Mouse (Mus musculus) testis, adult 2 months (tissue): ENCODE results near the gene Pgpep1. TPM values are rescaled to one million over a fixed set of nuclear protein-coding genes. Genes with fewer than 3 reads are reported as not detected.

Experiments
- H3K27ac ChIP-seq: fragments of 200-500 bp; 2 replicates; pipeline ENCODE4 v1.5.1; 2012; ENCODE audit warnings: low read depth, low read length; ENCODE audit not compliant: control insufficient read depth, insufficient read depth
- H3K27me3 ChIP-seq: fragments of 200-500 bp; 2 replicates; pipeline ENCODE4 v1.6.1; 2012; ENCODE audit warnings: mild to moderate bottlenecking, low read length, moderate library complexity; ENCODE audit not compliant: control insufficient read depth, insufficient read depth
- H3K36me3 ChIP-seq: fragments of 200-500 bp; 2 replicates; pipeline ENCODE4 v1.6.1; 2012; ENCODE audit warnings: mild to moderate bottlenecking, low read length; ENCODE audit not compliant: control insufficient read depth, insufficient read depth
- H3K4me1 ChIP-seq: fragments of 200-500 bp; 2 replicates; pipeline ENCODE4 v1.6.1; 2012; ENCODE audit warnings: low read length; ENCODE audit not compliant: control insufficient read depth, insufficient read depth
- H3K4me3 ChIP-seq: fragments of 200-500 bp; 2 replicates; pipeline ENCODE4 v1.5.1; 2012; ENCODE audit warnings: low read depth, mild to moderate bottlenecking, low read length, moderate library complexity, mixed read lengths; ENCODE audit not compliant: control insufficient read depth
- CTCF ChIP-seq: fragments of 200-500 bp; IDR thresholded peaks from 2 replicates; pipeline ENCODE4 v1.5.1; 2012; ENCODE audit warnings: low read depth, mild to moderate bottlenecking, inconsistent platforms, low read length, moderate library complexity; ENCODE audit not compliant: control insufficient read depth, insufficient read depth, insufficient replicate concordance
- POLR2A ChIP-seq: fragments of 200-500 bp; IDR thresholded peaks from 2 replicates; pipeline ENCODE4 v1.6.1; 2012; ENCODE audit warnings: low read depth, mild to moderate bottlenecking, inconsistent platforms, low read length, moderate library complexity; ENCODE audit not compliant: control insufficient read depth
- polyA plus RNA-seq: library from polyadenylated mRNA; depleted of rRNA; stranded (reverse); fragments of >200 nt; gene quantifications from 2 replicates; pipeline ENCODE4 v1.2.3, GENCODE M21; 2012

The Pgpep1 gene
- polyA plus RNA-seq, 1 experiment = 3.7 TPM

GRCm38 (mm10) chr8:70697366-70698250 is 37.4 kb upstream of the Pgpep1 start:
- Histone ChIP-seq H3K36me3 (no peaks in the 10 kb centered on the region), H3K27ac (peak overlapping the region; percentile 93), H3K4me1 (peaks cover 38% of the 10 kb centered on the region), H3K4me3 (peak overlapping the region; percentile 81), H3K27me3 (no peaks in the 10 kb centered on the region)
- no peak for TF ChIP-seq POLR2A
- TF ChIP-seq CTCF = no peak

GRCm38 (mm10) chr8:70696946-70697345 is 36.8 kb upstream of the Pgpep1 start:
- Histone ChIP-seq H3K4me3 (peak overlapping the region; percentile 81), H3K4me1 (peaks cover 39% of the 10 kb centered on the region), H3K27me3 (no peaks in the 10 kb centered on the region), H3K36me3 (no peaks in the 10 kb centered on the region), H3K27ac (peak overlapping the region; percentile 46)
- TF ChIP-seq CTCF (no peak), POLR2A (no peak)

- TF ChIP-seq CTCF (no peak), POLR2A (peak; percentile 13; the same call in 1 of the 2 replicates)
- H3K4me3 ChIP-seq = peak overlapping the region; percentile 81
- H3K36me3 ChIP-seq = no peaks in the 10 kb centered on the region
- no peaks in the 10 kb centered on the region for H3K27me3 ChIP-seq
- H3K27ac ChIP-seq = peak overlapping the region; percentile 41
- H3K4me1 ChIP-seq = peaks cover 43% of the 10 kb centered on the region
Measured at GRCm38 (mm10) chr8:70696019-70696885, 36.1 kb upstream of the Pgpep1 start.

GRCm38 (mm10) chr8:70695318-70696018 is 35.3 kb upstream of the Pgpep1 start:
- no peaks in the 10 kb centered on the region for H3K36me3 ChIP-seq
- no peak overlapping the region for H3K4me3 ChIP-seq
- peak overlapping the region; percentile 41; the same call in 1 of the 2 replicates for H3K27ac ChIP-seq
- no peaks in the 10 kb centered on the region for H3K27me3 ChIP-seq
- H3K4me1 ChIP-seq = peaks cover 42% of the 10 kb centered on the region
- TF ChIP-seq CTCF = no peak
- no peak for TF ChIP-seq POLR2A

GRCm38 (mm10) chr8:70693636-70694035 is 33.4 kb upstream of the Pgpep1 start:
- Histone ChIP-seq H3K4me3 (no peak overlapping the region), H3K4me1 (peaks cover 39% of the 10 kb centered on the region), H3K36me3 (no peaks in the 10 kb centered on the region), H3K27me3 (no peaks in the 10 kb centered on the region), H3K27ac (no peak overlapping the region)
- TF ChIP-seq CTCF (no peak), POLR2A (no peak)

GRCm38 (mm10) chr8:70691727-70692231 is 31.6 kb upstream of the Pgpep1 start:
- TF ChIP-seq CTCF (no peak), POLR2A (no peak)
- Histone ChIP-seq H3K4me3 (peak overlapping the region; percentile 71), H3K27me3 (no peaks in the 10 kb centered on the region), H3K36me3 (no peaks in the 10 kb centered on the region), H3K27ac (peak overlapping the region; percentile 59; the same call in 1 of the 2 replicates), H3K4me1 (peaks cover 30% of the 10 kb centered on the region)
